Mouse (Mus musculus) erythroblast, embryonic 14.5 days (primary cell): ENCODE measurements around the gene Tulp4.

Source experiments
- GATA1 ChIP-seq: IDR thresholded peaks from 2 replicates; pipeline ENCODE4 v1.6.1; 2012; ENCODE audit warnings: low read length, inconsistent platforms, mixed read lengths
- TAL1 ChIP-seq: IDR thresholded peaks from 3 replicates; pipeline ENCODE4 v1.6.1; 2012; ENCODE audit warnings: low read length, inconsistent platforms, mixed read lengths

GRCm38 (mm10) chr17:6160495-6160894 lies 54.3 kb downstream of the Tulp4 start:
- TF ChIP-seq GATA1: no peak
- no peak for TF ChIP-seq TAL1
